Mouse (Mus musculus): ENCODE measurements around the gene Cop1.

The Cop1 gene

GRCm38 (mm10) chr1:159231781-159232571, at the start of gene Cop1:
Gene Cop1 (plus strand): TSS chr1:159232320.
- peak; percentile 91 to 93 for DNase-seq

DNA sequence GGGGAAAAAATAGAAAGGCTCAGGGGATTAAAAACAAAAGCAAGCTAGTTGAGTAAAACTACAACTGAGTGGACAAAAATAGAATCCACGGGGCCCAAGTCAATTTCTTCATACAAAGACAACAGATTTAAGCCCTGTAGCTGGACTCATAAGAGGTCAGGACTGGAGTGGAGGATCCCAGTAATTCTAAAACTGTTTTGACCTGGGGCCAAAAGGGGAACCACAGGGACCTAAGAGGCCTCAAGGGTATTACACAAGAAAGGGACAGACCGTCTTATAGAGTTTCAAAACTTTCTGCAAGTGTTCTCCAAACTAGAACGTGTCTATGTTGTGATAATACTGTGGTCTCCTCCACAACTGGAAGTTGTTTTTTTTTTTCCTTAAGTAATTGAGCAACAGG, 45.4 kb upstream of the Cop1 start:
- no peak for DNase-seq

GRCm38 (mm10) chr1:159198603-159199002, 33.5 kb upstream of the Cop1 start:
- DNase-seq: no peak

DNA sequence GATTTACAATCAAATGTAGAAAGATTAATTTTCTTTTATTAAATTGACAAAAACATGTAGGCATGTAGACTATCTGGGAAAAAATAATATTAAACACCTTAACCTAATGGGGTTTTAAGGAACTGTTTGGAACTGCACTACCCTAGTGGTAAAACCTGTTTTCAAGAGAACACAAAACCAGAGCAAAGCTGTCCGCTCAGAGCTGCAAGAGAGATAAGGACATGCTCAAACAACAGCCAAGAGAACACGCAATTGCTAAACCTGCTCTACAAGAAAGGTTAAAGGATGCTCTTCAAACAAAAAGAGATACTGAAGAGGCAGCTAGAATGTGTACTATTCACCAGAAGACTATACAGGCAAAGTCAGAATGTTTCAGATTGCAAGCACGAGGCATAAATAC, 32.5 kb upstream of the Cop1 start:
- DNase-seq: no peak

GRCm38 (mm10) chr1:159201220-159201619, 30.9 kb upstream of the Cop1 start:
- no peak for DNase-seq

DNA sequence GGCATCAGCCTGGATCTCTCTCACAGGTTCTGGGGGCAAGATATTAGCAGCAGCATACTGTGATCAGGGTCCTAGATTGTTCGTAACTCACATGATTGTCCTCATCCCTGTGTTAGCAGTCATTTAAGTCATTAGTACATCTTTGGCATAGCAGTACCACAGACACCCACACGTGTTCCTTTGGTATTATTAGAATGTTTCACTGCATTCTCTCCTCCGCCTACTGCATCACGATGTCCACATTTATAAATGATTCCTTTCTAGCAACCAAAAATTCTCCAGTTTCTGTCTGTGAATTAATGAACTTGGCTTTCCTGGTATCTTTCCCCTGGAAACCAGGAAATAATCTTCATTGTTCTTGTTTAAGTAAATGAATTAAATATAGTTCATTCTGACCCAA, 20.4 kb upstream of the Cop1 start:
- DNase-seq: no peak

DNA sequence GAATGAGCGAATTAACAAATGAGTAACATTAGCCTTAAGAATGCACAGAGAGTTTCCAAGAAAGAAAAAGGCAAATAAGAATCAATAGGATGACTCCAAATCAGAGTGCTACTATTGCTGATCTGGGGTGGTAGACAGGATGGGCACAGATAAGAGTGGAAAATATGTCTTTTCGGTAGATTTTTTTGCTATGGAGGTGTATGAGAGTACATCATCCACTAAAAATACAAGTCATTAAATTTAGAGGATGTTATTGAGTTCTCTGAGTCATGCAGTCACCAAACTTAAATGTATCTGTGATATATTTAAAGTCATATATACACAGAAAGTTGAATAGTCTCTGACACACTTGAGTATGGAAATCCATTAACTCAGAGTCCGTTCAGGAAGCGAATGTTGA, 14.7 kb upstream of the Cop1 start:
- DNase-seq: no peak

DNA sequence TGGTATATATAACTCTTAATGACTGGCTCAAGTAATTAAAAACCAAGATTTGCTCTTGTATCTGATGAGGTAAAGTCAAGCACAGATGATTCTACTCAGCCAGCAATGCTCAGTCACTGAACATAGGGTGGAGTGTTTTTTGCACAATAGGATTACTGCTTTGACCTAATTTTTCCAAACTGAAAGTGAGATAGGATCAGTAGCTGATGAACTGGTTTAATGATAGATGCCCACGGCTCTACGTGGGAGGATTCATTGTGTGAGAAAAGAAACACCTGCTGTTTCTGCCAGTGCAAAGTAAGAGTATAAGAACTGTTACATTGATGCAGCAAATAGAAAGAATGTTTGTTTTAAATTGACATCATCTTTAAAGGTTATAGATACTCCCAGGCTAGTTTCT, 10.1 kb upstream of the Cop1 start:
- DNase-seq: no peak

DNA sequence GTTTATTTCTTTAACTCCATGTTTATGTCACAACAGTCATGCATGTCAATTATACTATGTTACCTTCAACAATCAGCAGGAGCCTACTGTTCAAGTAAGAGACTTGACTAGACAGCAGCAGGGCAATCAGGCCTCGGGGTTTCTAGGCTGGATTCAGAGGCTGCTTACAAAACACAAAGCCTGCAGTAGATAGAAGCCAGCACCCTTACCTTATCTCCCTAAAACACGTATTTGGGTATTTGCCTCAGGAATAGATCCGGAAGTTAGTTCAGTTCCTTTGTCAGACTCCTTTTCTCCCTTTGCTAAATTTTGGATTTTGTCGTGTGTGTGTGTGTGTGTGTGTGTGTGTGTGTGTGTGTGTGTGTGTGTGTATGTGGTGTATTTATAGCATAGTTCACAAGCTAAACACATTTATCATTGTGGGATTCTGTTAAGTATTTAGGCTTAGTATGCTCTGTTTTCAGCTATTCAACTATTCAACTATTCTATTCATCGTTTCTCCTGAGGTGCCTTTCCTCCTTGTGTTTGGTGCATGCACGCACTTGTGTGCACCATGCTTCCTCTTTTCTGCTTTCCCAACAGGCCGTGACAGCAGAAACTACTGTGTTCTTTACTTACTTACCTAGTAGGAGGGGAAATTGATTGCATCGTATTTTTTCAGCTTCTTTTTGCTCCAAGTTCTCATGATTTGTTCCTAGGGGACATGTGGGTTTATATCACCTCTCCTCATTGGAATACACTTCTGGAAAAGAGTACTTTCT, 6.9 kb upstream of the Cop1 start:
- no peak for DNase-seq

GRCm38 (mm10) chr1:159232572-159233261, 597 bp downstream of the Cop1 start:
- DNase-seq: peak; percentile 21 to 39

GRCm38 (mm10) chr1:159233426-159233825, 1.3 kb downstream of the Cop1 start:
- no peak for DNase-seq

DNA sequence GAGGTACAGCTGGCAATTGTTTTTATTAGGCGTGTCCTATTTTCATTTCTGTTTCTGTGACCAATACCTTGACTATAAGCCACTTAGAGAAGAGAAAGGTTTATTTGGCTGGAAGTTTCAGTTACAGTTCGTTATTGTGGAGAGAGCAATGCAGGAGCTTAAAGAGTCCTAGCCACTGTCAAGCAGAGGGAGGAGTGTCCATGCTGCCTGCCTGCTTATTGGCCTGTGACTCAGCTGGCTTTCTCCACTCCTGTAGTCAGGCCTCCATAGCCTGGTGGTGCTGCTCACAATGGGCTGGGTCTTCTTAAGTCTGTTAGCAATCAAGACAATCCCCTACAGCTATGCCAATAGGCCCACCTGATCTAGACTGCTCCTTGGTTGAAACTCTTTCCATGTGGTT, 2.4 kb downstream of the Cop1 start:
- no peak for DNase-seq

DNA sequence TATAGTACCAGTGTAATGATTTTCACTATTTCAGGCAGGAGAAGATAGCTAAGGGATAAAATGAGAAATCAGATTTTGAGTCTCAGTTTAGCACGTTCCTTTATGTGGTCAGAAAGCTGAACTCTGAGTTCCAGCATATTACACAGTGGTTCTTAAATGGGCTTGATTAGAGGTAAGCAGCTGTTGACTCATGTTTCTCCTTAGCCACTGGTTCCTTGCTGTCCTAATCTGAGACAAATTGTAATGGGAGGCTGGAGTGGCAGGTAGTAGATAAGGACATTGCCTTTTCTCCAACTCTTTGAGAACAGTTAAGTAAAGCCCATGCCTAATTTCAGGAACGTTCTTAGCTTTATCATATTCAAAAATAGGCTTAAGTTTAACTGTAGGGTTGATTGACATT, 3.6 kb downstream of the Cop1 start:
- no peak for DNase-seq

DNA sequence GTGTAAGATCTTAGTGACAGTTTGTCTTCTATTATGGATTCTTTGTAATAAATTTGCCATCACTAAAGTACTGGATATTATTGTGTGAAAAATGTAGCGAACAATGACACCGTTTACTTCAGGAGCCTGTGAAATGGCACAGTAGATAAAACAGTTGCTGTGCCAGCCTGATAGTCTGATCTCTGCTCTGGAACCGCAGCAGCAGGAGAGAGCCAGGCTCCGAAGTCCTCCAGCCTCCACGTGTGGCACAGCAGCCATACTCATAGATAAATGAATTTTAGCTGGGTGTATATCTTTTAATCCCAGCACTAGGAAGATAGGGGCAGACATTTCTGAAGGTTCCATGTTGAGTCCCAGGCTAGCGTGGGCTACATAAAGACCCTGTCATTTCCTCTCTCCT, 6.0 kb downstream of the Cop1 start:
- DNase-seq: no peak

DNA sequence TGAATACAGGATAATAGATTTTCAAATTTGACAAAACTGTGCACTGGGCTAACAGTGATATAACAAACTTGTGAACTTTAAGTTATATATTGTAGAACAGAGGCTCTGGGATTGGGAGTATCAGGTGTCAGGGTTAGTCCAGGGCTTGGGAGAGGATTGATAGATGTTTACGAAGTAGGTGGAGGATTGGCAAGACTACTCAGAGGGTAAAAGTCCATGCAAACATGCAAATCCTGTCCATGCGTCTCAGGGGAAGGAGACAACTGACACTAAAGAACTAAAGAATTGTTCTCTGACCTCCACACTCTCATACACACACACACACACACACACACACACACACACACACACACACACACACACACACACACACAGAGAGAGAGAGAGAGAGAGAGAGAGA, 18.2 kb downstream of the Cop1 start:
- no peak for DNase-seq

GRCm38 (mm10) chr1:159253078-159253477, 21.0 kb downstream of the Cop1 start:
- DNase-seq: no peak

DNA sequence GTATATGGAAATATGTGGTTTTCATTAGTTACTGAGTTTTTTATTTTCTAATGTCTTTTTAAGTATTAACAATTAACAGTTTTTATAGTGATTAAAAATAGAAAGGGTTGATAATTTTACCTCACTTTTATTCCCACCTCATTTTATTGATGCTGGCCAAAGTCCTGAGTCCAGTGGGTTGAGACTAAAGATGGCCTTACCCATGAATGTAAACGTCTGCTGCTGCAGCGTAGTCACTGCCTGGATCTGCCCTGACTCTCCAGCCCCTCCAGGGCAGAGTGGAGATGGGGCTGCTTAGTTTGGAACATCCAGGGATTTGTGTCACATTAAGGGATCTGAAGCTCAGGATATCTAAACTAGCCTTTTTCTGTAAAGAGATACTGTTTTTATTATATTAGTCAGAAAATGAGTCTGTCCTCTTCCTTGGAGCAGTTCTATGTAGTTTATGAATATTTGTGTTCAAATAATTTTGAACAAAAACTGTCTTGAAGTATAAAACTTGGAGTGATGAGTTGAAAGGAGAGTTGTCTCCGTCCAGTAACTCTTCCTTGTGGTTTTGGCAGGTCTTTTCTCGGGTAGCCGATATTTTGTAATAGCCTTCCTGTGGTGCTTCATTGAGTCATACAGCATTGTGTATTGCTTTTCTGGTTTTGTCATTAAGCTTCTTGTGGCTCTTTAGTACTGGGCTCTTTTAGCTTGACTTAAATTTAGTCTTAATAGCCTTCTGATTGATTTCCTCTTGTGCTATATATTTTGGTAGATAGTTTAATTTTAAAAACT, 23.0 kb downstream of the Cop1 start:
- no peak for DNase-seq

GRCm38 (mm10) chr1:159256543-159256942, 24.4 kb downstream of the Cop1 start:
- DNase-seq: no peak

DNA sequence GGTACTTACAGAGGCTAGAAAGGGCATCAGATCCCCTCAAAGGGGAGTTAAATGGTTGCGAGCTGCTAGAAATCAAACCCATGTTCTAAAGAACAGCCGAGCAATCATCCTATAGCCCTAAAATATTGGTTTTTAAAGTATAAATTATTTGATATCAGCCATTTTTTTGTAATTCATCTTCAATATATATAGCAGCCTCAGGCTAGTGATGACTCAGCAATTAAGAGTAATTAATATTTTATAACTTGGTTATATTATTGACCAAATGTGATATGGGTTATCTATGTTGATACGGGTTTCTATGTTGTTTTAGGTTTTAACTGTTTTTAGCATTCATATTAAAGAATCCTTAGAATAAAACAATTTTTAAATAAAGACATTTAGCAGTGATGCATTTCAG, 31.7 kb downstream of the Cop1 start:
- no peak for DNase-seq

GRCm38 (mm10) chr1:159280072-159280471, 48.0 kb downstream of the Cop1 start:
- DNase-seq: no peak

DNA sequence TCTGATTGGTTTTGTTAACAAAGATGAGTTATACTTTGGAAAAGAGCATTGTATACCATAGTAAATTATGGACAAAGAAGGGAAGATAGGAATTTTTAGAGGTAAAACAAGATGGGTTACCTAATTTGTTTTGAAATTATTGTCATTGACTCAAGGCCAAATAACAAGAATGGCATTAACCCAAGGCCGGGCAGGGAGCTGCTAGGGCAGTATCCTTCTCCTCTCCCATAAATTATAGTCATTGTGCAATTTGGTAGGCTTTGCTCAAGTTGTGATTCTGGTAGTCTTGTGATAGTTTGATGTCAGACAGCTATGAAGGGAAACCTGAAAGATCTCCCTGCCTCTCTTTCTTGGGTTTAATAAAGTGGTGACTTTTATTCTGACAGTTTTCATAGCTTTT, 49.7 kb downstream of the Cop1 start:
- no peak for DNase-seq

GRCm38 (mm10) chr1:159286833-159287232, 54.7 kb downstream of the Cop1 start:
- no peak for DNase-seq

DNA sequence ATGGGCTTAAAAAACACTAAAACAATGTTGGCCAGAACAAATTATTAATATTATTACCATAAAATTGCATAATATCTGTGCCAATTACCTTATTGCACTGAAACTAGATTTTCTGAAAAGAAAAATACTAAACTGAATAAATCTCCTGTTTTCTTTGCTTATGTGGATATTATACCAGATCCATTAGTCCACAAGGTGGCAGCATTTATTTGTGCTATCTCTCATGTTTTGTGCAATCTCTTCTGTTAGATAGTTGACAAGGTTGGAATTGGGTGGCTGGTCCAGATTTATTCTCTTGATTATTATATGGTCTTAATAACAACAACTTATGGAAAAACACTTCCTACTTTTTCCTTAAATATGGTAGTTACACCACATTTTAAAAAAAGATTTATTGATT, 58.1 kb downstream of the Cop1 start:
- DNase-seq: no peak

Measured in cerebellum, postnatal 36 days (tissue).